Mouse (Mus musculus) thymus, postnatal 10 days (tissue): Measurements from ENCODE around the gene Rab6b.
"Not testable (repeated sequence)": the region's sequence is repeated elsewhere in the genome, so short reads cannot be mapped to it uniquely, and the experiment has no call there.

Source experiments
- DNase-seq, 2 experiments: peaks; one replicate each; pipeline ENCODE4 v3.0.0; 2021; ENCODE audit warnings: low spot score in 2 of 2

Rab6b gene

DNA sequence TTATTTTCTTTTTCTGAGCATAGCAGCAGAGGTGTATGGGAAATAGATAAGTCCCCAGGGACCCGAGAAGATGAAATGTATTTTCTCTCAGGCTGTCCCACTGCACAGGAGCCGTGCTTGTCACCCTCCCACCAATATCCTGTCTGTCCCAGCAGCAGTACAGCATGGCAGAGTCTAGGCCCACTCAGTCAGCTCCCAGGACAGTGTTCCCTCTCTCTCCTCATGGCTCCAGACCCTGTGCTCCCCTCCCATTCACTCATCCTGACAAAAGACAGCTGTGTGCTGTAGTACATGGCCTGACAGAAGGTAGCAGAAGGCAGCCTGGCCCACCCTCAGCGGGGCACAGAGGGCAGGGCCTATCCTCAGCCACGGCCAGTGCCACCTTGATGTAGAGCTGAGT, 32.3 kb downstream of the Rab6b start:
- DNase-seq = no peak

DNA sequence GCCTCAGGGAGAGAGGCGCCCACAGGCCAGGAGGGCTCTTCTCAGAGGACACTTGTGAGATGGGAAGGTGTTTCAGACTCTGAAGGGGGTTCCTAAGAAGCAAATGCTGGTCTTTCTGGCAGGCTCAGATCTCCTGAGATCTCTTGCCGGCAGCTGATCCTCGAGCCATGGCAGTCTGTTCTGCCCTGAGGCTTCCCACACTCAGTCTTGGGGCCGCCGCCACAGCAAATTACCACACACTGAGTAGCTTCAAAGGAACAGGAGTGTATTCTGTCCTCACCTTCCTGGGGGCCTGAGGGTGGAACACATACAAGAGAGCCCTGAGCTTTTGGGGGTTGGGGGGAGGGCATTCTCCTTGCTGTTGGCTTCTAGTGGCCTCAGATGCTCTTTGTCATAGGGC, 33.8 kb downstream of the Rab6b start:
- DNase-seq = no peak

DNA sequence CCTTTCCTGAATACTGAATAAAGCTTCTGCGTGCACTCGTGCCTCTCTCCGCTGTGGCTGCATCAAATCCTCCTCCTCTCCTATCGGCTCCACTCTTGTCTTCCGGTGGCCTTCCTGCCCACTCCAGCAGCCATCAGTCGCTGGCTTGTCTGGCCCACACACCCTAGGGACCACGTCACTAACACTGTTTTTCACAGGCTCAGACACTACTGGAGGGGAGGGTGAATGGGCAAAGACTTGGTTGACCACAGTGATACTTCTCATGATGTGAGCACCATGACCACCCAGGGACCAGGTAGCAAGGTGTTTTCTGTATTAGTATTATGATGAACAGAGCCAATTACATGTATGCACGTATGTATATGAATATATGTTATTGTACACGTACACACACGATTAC, 34.7 kb downstream of the Rab6b start:
- no peak for DNase-seq

DNA sequence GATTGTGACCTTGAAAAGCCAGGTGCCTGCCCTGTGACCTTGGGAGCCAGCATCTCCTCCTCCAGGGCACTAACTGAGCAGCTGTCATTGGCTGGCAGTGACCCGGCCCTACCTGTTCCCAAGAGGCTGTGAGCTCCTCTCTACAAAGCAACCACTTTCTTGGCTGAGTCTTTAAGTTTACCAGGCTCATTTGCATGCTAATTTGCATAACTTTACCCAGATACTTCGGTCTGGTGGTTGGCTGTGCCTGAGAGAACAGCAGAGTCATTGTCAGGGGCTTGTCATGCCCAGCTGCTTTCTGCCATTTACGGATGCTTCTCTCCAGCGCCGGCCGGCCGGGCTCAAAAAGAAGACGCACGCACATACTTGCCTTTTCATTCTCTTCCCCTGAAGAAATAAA, 35.1 kb downstream of the Rab6b start:
- DNase-seq = no peak

DNA sequence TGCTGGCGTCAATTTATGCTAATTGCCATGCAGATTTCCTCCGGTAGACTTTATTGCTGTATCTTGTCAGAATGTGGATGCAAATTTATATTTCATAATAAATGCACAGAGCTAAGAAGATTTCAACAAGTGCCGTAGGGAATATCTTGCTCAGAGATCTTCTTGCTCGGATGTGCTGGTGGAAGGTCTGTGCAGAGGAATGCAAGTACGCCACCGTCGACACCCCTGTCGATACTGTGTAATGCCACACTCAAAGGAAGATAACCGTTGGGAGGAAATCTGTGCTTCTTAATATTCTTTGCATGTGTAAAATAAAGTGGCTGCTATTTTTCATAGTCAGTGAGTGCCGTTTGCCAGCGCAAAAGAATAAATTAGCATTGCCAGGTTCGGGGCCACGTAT, 35.5 kb downstream of the Rab6b start:
- no peak for DNase-seq

DNA sequence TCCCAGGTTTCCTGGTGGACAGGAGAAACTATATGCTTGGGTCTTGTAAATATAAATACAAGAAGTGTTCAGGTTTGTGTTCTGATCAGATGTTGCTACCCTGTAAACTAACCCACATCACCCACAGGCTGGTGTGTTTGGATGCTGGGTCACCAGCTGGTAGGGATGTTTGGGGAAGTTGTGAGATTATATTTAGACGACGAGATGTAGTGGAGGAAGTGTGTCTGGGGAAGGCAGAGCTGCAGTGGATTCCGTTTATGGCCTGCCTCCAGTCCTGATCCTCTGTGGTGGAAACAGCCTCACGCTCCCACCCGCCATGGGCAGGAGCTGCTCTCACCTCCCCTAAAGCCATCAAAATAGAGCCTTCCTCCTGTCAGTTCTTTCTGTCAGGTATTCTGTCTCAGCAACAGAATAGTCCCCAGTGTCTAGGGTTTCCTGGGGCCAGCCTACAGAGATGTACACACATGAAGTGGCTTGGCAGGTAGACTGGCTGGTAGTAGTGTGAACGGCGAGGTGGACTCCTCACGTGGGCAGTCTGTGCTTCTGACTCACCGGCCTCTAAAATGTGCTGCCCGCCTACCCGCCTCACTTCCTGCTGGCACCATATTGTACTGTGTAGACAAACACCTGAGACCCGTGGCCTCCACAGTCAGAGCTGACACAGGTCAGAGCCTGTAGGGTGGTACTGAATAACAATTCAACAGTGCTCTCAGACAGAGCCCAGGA, 37.6 kb downstream of the Rab6b start:
- no peak for DNase-seq

DNA sequence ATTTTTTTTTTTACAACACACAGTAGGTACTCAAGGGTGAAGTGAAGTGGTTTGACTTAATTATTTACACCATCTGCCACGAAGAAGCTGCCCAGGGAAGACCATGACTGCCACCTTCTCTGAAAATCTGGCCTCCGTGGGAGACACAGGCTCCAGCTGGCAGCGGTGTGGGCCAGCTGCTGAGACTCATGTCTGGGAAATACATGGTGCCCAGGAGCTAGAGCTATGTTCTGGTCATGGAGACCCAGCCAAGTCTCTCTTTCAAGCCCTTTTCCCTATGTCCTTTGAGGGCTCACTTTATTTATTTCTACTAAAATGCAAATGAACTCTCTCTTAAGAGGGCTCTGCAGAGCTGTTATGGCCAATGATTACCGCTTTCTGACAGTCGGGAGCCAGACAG, 41.7 kb downstream of the Rab6b start:
- no peak for DNase-seq

DNA sequence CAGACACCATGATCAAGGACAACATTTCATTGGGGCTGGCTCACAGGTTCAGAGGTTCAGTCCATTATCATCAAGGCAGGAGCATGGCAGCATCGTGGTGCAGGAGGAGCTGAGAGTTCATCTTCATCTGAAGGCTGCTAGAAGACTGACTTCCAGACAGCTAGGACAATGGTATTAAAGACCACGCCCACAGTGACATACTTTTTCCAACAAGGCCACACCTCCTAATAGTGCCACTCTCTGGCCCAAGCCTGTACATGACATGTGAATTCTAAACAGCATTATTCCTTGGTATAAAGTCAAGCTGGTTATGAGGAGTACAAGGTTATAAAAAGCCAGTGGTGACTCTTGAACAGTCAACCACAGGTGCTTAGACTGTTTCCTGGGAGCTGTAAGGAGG, 43.0 kb downstream of the Rab6b start:
- no peak for DNase-seq

DNA sequence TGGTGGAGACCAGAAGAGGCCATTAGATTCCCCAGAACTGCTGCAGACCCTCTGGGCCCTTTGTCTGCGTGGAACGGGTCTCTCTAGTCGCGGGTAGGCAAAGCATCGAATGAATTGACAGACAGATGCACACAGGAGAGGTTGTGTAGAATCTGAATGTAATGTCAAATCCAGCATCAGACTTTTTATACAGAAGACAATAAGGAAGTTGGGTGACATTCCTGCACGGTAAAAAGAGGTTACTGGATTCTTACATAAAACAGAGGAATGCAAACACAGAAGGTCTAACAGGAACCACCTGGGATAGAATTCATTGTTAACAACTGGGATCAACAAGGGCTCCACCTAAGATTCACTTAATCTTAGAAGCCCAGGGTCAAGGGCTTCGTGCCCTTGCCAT, 43.6 kb downstream of the Rab6b start:
- not testable (repeated sequence) for DNase-seq

DNA sequence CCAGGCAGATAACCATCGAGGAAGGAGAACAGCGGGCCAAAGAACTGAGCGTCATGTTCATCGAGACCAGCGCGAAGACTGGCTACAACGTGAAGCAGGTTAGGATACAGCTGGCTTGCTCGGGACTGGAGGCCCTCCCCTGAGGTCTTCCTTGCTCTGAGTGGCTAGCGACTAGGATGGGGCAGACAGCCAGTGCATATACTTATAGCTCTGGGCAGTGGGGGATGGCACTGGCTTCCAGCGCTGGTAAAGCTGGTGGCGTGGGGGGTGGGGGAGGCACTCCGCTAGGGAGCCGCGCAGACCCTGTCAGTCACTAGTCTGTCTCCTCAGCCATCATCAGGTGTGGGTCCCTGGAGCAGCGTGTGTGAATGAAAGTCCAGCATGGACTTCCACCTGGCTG, 52.2 kb downstream of the Rab6b start:
- DNase-seq = no peak

DNA sequence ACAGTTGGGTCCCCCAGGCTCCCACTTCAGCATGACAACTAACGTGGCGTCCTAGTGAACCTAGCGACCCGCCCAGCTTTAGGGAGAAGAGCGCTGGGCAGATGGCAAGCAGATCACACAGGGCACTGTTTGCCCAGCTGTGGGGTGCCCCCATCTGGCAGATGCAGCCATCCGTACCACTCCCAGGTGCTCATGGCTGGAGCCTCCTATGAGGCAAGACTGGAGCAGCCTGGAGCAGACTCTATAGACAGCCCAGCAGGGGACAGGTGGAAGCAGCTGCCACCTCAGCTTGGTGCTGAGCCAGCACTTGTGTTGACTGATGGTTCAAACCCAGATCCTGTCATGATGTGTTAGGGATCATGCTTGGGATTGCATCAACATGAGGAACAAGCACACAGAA, 56.5 kb downstream of the Rab6b start:
- no peak for DNase-seq

DNA sequence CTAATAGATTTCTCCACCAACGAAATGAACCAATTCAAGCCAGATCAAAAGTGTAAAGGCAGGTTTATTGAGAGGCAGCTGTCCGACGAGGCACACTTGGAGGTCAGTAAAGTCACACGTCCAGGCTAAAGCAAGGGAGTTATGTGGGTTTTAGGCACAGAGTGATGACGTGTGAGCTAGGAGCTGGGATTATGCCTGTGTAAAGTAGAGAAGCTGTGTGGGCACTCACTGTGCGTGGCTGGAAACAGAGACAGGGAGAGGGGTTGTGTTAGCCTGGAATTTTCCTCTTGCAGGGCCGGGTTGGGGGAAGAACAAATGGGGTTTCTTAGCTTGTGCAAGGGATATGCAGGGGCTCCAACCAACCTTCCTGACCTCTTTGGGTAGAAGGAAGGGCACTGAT, 57.2 kb downstream of the Rab6b start:
- no peak for DNase-seq

DNA sequence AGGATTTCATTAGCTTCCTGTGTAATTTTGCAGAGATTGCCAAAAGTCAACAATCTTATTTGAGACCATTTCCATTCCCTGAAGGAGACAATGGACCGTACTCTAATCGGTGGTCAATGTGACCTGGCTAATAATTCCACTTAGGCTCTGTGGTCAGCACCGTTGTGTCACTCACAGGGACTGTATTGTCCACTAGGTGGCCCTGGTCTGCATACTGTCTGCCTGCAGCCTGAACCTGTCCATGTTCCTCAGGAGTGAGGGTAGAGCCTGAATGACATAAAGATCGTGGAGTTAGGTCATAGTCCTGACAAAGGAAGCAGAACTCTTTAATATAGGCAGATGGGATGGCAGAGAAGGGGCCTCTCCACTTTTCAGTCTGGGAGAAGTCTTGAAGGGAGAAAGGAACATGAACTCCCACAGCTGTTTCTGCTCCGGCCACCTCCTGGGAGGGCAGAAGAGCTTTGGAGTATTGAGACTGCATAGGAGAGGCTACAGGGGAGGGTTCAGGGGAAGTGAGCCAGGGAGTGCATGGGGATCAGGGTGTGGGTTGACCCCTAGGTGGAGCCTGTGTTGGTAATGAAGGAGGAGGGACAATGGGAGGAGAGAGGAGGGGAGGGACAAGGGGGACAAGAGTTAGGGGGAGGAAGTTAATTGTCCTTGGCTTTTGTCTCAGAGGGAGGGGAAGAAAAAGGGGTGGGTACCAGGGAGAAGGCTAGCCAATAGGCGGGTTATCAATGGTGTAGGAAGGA, 63.4 kb downstream of the Rab6b start:
- no peak for DNase-seq

DNA sequence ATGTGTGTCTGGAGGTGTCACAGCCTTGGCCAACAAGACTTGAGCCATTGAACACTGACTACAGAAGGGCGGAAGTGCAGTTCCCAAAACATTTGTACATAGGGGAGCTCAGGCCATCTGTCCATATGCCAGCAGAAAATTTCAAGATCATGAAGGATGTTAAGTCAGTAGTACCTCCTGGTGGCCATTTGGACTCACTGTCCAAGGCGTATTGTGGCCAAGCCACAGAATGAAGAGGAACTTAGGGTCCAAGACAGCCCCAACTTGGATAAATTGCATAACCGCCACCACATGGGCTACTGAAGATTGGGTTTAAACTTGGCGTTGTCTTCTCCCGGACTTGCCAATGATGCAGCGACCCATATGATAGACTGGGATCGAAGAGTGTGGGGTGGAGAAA, 64.1 kb downstream of the Rab6b start:
- no peak for DNase-seq

DNA sequence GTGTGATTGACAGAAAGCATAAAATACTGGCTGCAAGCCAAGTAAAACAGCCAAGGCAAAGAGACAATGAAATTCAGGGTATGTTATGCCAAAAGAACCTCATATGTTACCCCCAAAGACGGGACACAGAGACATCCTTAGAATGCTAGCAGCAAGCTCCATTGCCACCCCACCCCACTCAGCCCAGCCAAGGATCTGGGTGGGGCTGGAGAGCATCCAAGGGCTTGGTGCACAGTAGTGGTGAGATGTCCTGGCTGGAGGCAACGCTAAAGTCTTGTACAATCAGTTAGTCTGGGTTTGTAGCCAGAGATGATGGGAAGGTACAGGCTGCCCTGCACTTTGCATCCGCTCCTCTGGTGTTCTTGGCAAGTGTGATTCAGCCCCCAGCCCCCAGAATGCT, 68.7 kb downstream of the Rab6b start:
- no peak for DNase-seq

DNA sequence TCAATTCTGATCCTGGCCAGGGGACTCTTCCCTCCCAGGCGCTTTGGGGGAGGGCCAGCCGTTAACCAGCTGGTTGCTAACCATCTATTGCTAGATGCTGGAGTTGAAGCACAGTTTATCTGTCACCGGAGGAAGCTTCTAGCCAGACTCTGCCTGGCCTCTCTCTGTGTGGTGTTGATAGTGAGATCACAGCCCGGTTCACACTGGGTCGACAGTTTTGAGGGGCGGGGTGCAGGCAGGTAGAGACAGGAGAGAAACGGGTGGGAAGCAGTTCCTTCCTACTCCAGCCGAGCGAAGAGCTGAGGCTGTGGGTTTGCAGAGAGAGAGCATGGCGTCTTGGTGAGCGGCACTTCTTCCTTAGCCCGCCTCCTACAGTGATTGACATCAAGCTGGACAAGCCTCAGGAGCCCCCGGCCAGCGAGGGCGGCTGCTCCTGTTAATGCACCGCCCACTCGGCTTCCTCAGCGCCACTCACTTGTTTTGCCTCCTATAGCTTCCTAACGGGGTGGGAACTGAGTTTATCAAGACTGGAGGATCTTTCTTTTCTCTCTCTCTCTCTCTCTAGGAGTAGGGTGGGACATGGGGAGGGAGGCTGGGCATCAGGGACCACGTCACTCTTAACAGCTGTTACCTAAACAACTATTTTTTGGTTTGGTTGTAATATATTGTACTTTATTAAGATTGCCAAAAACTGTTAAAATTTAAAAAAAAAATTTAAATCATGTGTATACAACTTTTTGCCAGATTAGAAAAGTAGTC, 69.4 kb downstream of the Rab6b start:
- peak; percentile 17 to 39 for DNase-seq

DNA sequence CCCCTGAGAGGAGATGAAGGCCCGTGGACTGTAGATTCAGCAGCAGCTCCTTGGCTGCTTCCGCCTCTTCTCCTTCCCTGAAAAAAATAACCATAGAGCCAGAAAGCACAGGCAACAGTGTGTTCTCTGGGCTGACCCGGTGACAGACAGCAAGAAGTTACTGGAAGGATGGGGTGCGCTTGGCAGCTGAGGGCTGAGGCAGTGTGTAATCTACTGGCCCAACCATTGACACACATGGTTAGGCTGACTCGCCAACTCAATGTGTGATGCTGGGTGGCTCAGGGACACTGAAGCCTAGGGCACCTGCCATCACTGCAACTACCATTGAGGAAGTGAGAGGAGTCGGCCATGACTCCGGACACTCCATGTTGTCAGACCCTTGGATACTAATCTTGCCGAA, 70.3 kb downstream of the Rab6b start:
- DNase-seq = no peak

DNA sequence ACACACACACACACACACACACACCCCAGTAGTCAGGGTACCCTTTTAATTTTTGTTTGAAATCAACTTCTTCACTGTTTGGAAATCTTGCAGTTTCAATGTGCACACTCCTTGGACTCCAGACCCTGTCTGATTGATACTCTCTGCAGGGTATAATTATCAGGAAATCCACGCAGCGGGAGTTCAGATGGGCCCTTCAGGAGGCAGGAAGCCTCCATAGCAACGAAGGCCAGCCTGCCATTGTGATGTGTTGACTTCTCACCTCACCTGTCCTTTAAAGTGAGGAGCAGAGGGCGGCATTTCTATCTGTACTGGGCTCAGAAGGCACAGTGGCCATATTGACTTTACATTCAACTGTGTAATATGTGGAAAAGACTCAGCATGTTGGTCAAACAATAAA, 73.3 kb downstream of the Rab6b start:
- DNase-seq = no peak

DNA sequence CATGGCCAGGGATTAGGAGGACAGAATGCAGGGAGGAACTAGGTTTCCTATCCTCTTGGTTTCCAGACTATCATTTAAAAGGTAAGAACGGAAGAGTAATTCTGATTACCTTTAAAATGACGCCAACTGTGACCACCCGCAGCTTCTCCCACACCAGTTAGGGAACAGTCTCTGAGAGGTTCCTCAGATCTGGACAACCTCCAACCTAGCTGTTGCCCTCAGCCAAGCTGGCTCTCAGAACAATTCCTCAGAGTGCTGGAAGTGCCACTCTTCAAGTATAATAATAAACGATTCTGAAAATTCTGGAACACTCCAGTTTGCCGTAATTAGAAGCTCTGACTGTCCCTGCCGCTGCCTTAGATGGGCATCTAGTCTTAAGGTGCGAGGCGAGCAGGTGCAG, 74.4 kb downstream of the Rab6b start:
- DNase-seq = no peak

DNA sequence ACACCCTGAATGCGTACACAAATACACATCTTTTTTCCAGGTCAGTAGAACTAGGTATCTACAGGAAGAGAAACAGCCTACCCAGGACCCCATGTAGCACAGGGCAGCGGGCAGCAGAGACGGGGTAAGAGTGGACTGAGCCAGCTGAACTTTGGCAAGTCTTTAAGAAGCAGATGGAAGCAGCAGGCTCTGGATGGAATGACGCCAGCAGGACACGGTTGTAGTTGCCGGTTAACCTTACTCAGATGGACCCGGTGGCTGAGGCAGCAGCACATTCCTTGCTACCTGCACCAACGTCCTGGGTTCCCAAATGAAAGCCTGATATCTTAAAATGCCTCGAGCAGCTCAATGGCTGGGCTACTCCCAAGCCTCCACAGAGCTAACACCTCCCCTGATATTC, 75.2 kb downstream of the Rab6b start:
- DNase-seq = no peak

DNA sequence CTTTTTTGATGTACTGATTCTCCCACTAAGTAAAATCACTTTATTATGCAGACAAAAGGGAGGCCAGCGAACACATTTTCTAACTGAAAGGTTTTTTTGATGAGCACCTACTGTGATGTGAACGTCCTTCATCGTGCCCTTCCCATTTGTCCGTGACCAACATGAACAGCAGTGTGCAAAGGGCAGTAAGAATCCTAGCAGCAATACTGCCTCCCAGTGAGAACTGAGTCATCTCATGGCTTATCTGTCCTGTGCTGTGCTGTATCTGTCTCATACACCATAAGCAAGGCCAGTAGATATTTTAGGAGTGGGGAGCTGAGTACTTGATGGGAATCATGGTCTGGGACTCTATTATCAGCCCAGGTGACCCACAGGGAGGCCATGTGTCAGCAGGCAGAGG, 76.8 kb downstream of the Rab6b start:
- no peak for DNase-seq

DNA sequence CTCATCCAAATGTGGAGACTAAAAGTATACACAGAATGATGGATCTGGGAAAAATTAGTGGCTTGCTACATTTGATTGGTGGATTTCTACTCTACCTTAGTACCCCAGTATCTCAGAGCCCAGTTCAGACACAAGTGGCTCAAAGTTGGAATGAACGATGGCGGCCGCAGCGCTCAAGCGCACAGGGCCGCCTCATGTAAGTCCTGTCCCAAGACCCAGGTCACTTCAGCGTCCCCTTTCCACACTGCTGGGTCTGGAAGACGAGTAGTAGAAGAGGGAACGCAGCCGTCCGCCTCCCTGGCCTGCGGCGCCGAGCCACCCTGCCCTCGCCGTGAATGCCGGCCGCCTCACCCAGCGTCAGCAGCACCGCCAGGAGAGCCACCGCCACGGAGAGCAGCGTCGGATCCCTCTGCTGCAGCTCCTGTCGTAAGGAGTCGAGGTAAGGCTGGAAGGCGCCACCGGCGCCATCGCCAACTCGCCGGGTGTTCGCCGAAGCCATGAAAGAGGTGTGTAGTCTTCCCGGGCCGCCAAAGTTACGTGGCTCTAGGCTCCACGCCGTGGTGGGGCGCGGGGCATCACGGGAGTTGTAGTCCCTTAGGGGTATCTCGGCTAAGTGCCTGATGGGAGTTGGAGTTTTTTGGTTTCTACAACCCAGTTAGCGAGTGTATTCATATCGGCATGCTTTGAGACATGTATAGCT, 90.1 kb downstream of the Rab6b start, which contains the start of gene Srprb:
Srprb (minus strand) TSS at position 577 of the 700 bp plus-strand sequence.
- DNase-seq = peak; percentile 86 to 91
